Mouse (Mus musculus): ENCODE data around the gene Rnf180. TPM values are rescaled to one million over a fixed set of nuclear protein-coding genes. Genes with fewer than 3 reads are reported as not detected.

Rnf180 gene
- total RNA-seq, 1 experiment from 2014 or later = 7.8 TPM

- no peak for ATAC-seq (replicated peaks in 1 of 2; ENCODE audit: insufficient read depth in 1 of 2, low FRiP score in 2 of 2, low TSS enrichment in 1 of 2, low read depth in 1 of 2, poor library complexity in 2 of 2, severe bottlenecking in 2 of 2)
These were observed 212.8 kb downstream of the Rnf180 start, which contains the start of gene 4933425L06Rik for GRCm38 (mm10) chr13:105081862-105082261. TSS of gene 4933425L06Rik (plus strand) at chr13:105082122.

Other genes with a start within 250 kb of the Rnf180 start
- 2.5 TPM in 2 replicates for gene Rgs7bp, start 239.9 kb downstream of the Rnf180 start, total RNA-seq (2017)
- gene 4933425L06Rik, start 212.7 kb downstream of the Rnf180 start, total RNA-seq (2017) = not detected in 2 replicates
- gene Htr1a, start 148.8 kb upstream of the Rnf180 start, total RNA-seq (2017) = not detected in 2 replicates

All from hematopoietic stem cell, adult 5-6 weeks (primary cell).